Mouse (Mus musculus) bone marrow, adult 2 months (tissue): ENCODE data around the gene Ncoa5.

Source experiments
- CTCF ChIP-seq: fragments of 200-500 bp; IDR thresholded peaks from 2 replicates; pipeline ENCODE4 v1.5.1; 2011; ENCODE audit warnings: low read length, control low read depth; ENCODE audit not compliant: control insufficient read depth, insufficient read depth
- POLR2A ChIP-seq: fragments of 200-500 bp; IDR thresholded peaks from 2 replicates; pipeline ENCODE4 v1.6.1; 2011; ENCODE audit warnings: low read depth, mild to moderate bottlenecking, control low read depth, low read length, borderline replicate concordance; ENCODE audit not compliant: control insufficient read depth

DNA sequence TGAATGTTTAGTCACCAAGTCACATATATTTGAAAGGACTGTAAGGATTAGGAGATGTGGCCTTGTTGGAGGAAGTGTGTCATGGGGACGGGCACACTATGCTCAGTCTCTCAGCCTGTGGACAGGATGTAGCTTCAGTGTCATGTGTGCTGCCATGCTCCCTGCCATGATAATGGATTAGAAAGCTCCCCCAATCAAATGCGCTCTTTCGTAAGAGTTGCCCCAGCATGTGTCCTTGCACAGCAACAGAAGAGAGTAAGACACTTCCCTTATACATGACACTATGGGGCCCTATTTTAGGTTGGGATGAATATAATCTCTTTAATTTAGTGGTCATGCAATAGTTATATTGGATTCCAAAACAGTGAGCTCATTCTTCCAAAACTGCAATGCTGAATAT is 14.2 kb downstream of the Ncoa5 start:
- TF ChIP-seq CTCF (no peak), POLR2A (no peak)
